Mouse (Mus musculus): ENCODE results near the gene Sptlc2. TPM values are rescaled to one million over a fixed set of nuclear protein-coding genes. Genes with fewer than 3 reads are reported as not detected.

The Sptlc2 gene
- polyA plus RNA-seq, 1 experiment from 2014 or later: 131 TPM

- ATAC-seq (replicated peaks; ENCODE audit: low FRiP score, low read depth) (no peak; the same call in 1 of the 2 replicates), DNase-seq (ENCODE audit: low spot score) (no peak)
- WGBS: 44% methylated on average over 7 of the region's 7 CpGs
- H3K4me1 ChIP-seq (replicated peaks; ENCODE audit: insufficient read depth, low read length): 0 out of 2 replicates have a peak, but pooled peaks cover 5% of the 10 kb centered on the region
- no peak for TF ChIP-seq CTCF (IDR thresholded peaks at IDR 0.05; ENCODE audit: low read depth)
- no peaks in the 10 kb centered on the region for H3K27me3 ChIP-seq (ENCODE audit: insufficient read depth, low read length)
- H3K36me3 ChIP-seq (ENCODE audit: insufficient read depth, low read length): no peaks in the 10 kb centered on the region
- no peak overlapping the region for H3K27ac ChIP-seq
- no peak overlapping the region for H3K4me3 ChIP-seq (replicated peaks; ENCODE audit: low read depth, low read length)
- H3K9me3 ChIP-seq (replicated peaks; ENCODE audit: low read length): no peaks in the 10 kb centered on the region
- no peak overlapping the region for H3K9ac ChIP-seq (ENCODE audit: low read depth, low read length)
- no peak overlapping the region for H3K4me2 ChIP-seq (ENCODE audit: low read length)
Measured at GRCm38 (mm10) chr12:87410999-87411398, 22.8 kb upstream of the Sptlc2 start.

- H3K36me3 ChIP-seq (ENCODE audit: insufficient read depth, low read length): no peaks in the 10 kb centered on the region
- no peaks in the 10 kb centered on the region for H3K9me3 ChIP-seq (replicated peaks; ENCODE audit: low read length)
- TF ChIP-seq CTCF (IDR thresholded peaks at IDR 0.05; ENCODE audit: low read depth): no peak
- DNase-seq (ENCODE audit: low spot score) (no peak), ATAC-seq (replicated peaks; ENCODE audit: low FRiP score, low read depth) (no peak)
- WGBS: 88% methylated on average over 4 of the region's 4 CpGs
- no peaks in the 10 kb centered on the region for H3K27me3 ChIP-seq (ENCODE audit: insufficient read depth, low read length)
- H3K27ac ChIP-seq: no peak overlapping the region
- 0 out of 2 replicates have a peak, but pooled peaks cover 5% of the 10 kb centered on the region for H3K4me1 ChIP-seq (replicated peaks; ENCODE audit: insufficient read depth, low read length)
- no peak overlapping the region for H3K4me2 ChIP-seq (ENCODE audit: low read length)
- no peak overlapping the region for H3K4me3 ChIP-seq (replicated peaks; ENCODE audit: low read depth, low read length)
- H3K9ac ChIP-seq (ENCODE audit: low read depth, low read length): no peak overlapping the region
Measured at GRCm38 (mm10) chr12:87409123-87409522, 21.0 kb upstream of the Sptlc2 start.

- 28% methylated on average over 21 of the region's 21 CpGs for WGBS
- Histone ChIP-seq H3K4me3 (replicated peaks; ENCODE audit: low read depth, low read length) (no peak overlapping the region), H3K4me2 (ENCODE audit: low read length) (peak overlapping the region; percentile 39), H3K27ac (peak overlapping the region; percentile 55; the same call in 1 of the 2 replicates), H3K36me3 (ENCODE audit: insufficient read depth, low read length) (no peaks in the 10 kb centered on the region), H3K27me3 (ENCODE audit: insufficient read depth, low read length) (no peaks in the 10 kb centered on the region), H3K9me3 (replicated peaks; ENCODE audit: low read length) (no peaks in the 10 kb centered on the region), H3K4me1 (replicated peaks; ENCODE audit: insufficient read depth, low read length) (0 out of 2 replicates have a peak, but pooled peaks cover 5% of the 10 kb centered on the region), H3K9ac (ENCODE audit: low read depth, low read length) (no peak overlapping the region)
- peak; percentile 75 for DNase-seq (ENCODE audit: low spot score)
- TF ChIP-seq CTCF (IDR thresholded peaks at IDR 0.05; ENCODE audit: low read depth): no peak
- peak; percentile 58; the same call in 1 of the 2 replicates for ATAC-seq (replicated peaks; ENCODE audit: low FRiP score, low read depth)
Measured at GRCm38 (mm10) chr12:87407869-87408605, 19.9 kb upstream of the Sptlc2 start.

GRCm38 (mm10) chr12:87405721-87406120 is 17.6 kb upstream of the Sptlc2 start:
- ATAC-seq (replicated peaks; ENCODE audit: low FRiP score, low read depth): no peak
- Histone ChIP-seq H3K4me2 (ENCODE audit: low read length) (no peak overlapping the region), H3K36me3 (ENCODE audit: insufficient read depth, low read length) (no peaks in the 10 kb centered on the region), H3K27ac (no peak overlapping the region), H3K27me3 (ENCODE audit: insufficient read depth, low read length) (no peaks in the 10 kb centered on the region), H3K9me3 (replicated peaks; ENCODE audit: low read length) (no peaks in the 10 kb centered on the region), H3K4me3 (replicated peaks; ENCODE audit: low read depth, low read length) (no peak overlapping the region), H3K9ac (ENCODE audit: low read depth, low read length) (no peak overlapping the region), H3K4me1 (replicated peaks; ENCODE audit: insufficient read depth, low read length) (0 out of 2 replicates have a peak, but pooled peaks cover 5% of the 10 kb centered on the region)
- no peak for DNase-seq (ENCODE audit: low spot score)
- no peak for TF ChIP-seq CTCF (IDR thresholded peaks at IDR 0.05; ENCODE audit: low read depth)
- 76% methylated on average over 3 of the region's 3 CpGs for WGBS

GRCm38 (mm10) chr12:87405165-87405564 is 17.0 kb upstream of the Sptlc2 start:
- ATAC-seq (replicated peaks; ENCODE audit: low FRiP score, low read depth) (no peak), DNase-seq (ENCODE audit: low spot score) (no peak)
- WGBS: 83% methylated on average over 4 of the region's 4 CpGs

GRCm38 (mm10) chr12:87401883-87402282 is 13.7 kb upstream of the Sptlc2 start:
- Histone ChIP-seq H3K27me3 (ENCODE audit: insufficient read depth, low read length) (no peaks in the 10 kb centered on the region), H3K27ac (no peak overlapping the region), H3K9me3 (replicated peaks; ENCODE audit: low read length) (no peaks in the 10 kb centered on the region), H3K4me2 (ENCODE audit: low read length) (no peak overlapping the region), H3K9ac (ENCODE audit: low read depth, low read length) (no peak overlapping the region), H3K4me1 (replicated peaks; ENCODE audit: insufficient read depth, low read length) (no peaks in the 10 kb centered on the region), H3K36me3 (ENCODE audit: insufficient read depth, low read length) (no peaks in the 10 kb centered on the region), H3K4me3 (replicated peaks; ENCODE audit: low read depth, low read length) (no peak overlapping the region)
- ATAC-seq (replicated peaks; ENCODE audit: low FRiP score, low read depth): no peak
- DNase-seq (ENCODE audit: low spot score): no peak
- TF ChIP-seq CTCF (IDR thresholded peaks at IDR 0.05; ENCODE audit: low read depth): no peak
- 71% methylated on average over 6 of the region's 6 CpGs for WGBS

More at GRCm38 (mm10) chr12:87405165-87405564, 17.0 kb upstream of the Sptlc2 start:
- no peak overlapping the region for H3K27ac ChIP-seq
- H3K27me3 ChIP-seq (ENCODE audit: insufficient read depth, low read length): no peaks in the 10 kb centered on the region
- 0 out of 2 replicates have a peak, but pooled peaks cover 5% of the 10 kb centered on the region for H3K4me1 ChIP-seq (replicated peaks; ENCODE audit: insufficient read depth, low read length)
- H3K9ac ChIP-seq (ENCODE audit: low read depth, low read length): no peak overlapping the region
- H3K4me3 ChIP-seq (replicated peaks; ENCODE audit: low read depth, low read length): no peak overlapping the region
- no peak overlapping the region for H3K4me2 ChIP-seq (ENCODE audit: low read length)
- H3K9me3 ChIP-seq (replicated peaks; ENCODE audit: low read length): no peaks in the 10 kb centered on the region
- no peaks in the 10 kb centered on the region for H3K36me3 ChIP-seq (ENCODE audit: insufficient read depth, low read length)
- TF ChIP-seq CTCF (IDR thresholded peaks at IDR 0.05; ENCODE audit: low read depth): no peak
